Mouse (Mus musculus) layer of hippocampus, adult 2 months (tissue): ENCODE results near the gene Il2rb. TPM values are rescaled to one million over a fixed set of nuclear protein-coding genes. Genes with fewer than 3 reads are reported as not detected.

Experiments used
- DNase-seq, 2 experiments: peaks; one replicate each; pipeline ENCODE4 v3.0.0; 2022; ENCODE audit warnings: low spot score in 2 of 2
- H3K27ac ChIP-seq: fragments of 200-600 bp; 2 replicates; pipeline ENCODE4 v1.8.1; 2022
- H3K4me3 ChIP-seq: fragments of 200-600 bp; 2 replicates; pipeline ENCODE4 v1.8.1; 2022; ENCODE audit warnings: mild to moderate bottlenecking
- CTCF ChIP-seq: fragments of 200-600 bp; conservative IDR thresholded peaks from 2 replicates; pipeline ENCODE4 v1.8.1; 2022; ENCODE audit warnings: antibody characterized with exemption, mild to moderate bottlenecking, moderate library complexity
- total RNA-seq, 2 experiments: library from RNA; stranded (reverse); gene quantifications; 2 replicates each; pipeline ENCODE4 v1.2.3; 2021

Il2rb gene
- total RNA-seq, 2 experiments from 2014 or later = 0.20 TPM; not detected in 1

- no peak overlapping the region for H3K4me3 ChIP-seq
- H3K27ac ChIP-seq = no peak overlapping the region
- no peak for TF ChIP-seq CTCF
- DNase-seq = no peak
These were observed 17.9 kb upstream of the Il2rb start for GRCm38 (mm10) chr15:78513019-78513418.

- H3K4me3 ChIP-seq = no peak overlapping the region
- no peak overlapping the region for H3K27ac ChIP-seq
- TF ChIP-seq CTCF = no peak
- no peak for DNase-seq
These were observed 16.9 kb upstream of the Il2rb start for GRCm38 (mm10) chr15:78511951-78512350.

DNA sequence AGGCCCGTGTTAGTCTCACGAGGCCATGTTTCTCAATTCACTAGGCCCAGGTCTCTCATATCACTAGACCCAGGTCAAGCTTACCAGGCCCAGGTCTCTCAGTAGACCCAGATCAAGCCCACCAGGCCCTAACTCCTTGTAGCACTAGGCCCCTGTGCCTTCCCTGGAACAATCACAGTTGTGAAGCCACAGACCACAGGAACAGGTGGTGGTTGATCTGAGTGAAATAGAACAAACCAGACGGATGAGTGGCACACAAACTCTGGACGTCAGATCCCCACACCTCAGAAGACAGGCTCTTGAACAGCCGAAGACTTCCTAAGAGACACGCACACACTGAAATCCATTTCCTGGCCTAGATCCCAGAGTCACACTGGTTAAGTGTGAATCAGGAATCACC lies 15.7 kb upstream of the Il2rb start:
- no peak for DNase-seq
- TF ChIP-seq CTCF = no peak
- no peak overlapping the region for H3K4me3 ChIP-seq
- H3K27ac ChIP-seq = no peak overlapping the region

DNA sequence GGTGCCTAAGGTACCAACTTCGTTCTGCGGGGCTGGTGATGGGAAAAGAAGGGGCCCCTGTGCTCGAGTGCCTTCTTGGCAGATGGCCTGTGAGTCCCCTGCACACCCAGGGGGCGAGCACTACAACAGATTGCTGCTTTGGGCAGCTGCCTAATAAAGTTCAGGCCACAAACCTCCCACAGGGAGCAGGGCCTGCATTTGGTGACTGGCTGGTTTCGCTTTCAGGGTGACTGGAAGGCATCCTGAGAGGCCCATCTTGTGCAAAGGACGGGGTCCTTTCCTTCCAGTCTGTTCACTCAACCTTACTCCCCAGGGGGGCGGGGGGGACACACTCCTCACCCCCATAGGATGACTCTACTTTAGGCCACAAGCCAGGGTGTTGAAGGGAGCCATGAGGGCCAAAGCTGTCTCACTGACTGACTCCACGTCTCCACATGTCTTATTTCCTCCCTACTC lies 15.1 kb upstream of the Il2rb start:
- H3K27ac ChIP-seq = no peak overlapping the region
- DNase-seq = no peak
- no peak overlapping the region for H3K4me3 ChIP-seq
- TF ChIP-seq CTCF = no peak

GRCm38 (mm10) chr15:78509297-78509899 lies 14.3 kb upstream of the Il2rb start:
- no peak for TF ChIP-seq CTCF
- H3K4me3 ChIP-seq = no peak overlapping the region
- no peak overlapping the region for H3K27ac ChIP-seq
- no peak for DNase-seq

GRCm38 (mm10) chr15:78508443-78508842 lies 13.4 kb upstream of the Il2rb start:
- no peak for DNase-seq

GRCm38 (mm10) chr15:78505541-78505940 lies 10.5 kb upstream of the Il2rb start:
- TF ChIP-seq CTCF = no peak
- no peak for DNase-seq
- no peak overlapping the region for H3K4me3 ChIP-seq

More at GRCm38 (mm10) chr15:78508443-78508842, 13.4 kb upstream of the Il2rb start:
- Histone ChIP-seq H3K27ac (no peak overlapping the region), H3K4me3 (no peak overlapping the region)
- TF ChIP-seq CTCF = no peak

DNA sequence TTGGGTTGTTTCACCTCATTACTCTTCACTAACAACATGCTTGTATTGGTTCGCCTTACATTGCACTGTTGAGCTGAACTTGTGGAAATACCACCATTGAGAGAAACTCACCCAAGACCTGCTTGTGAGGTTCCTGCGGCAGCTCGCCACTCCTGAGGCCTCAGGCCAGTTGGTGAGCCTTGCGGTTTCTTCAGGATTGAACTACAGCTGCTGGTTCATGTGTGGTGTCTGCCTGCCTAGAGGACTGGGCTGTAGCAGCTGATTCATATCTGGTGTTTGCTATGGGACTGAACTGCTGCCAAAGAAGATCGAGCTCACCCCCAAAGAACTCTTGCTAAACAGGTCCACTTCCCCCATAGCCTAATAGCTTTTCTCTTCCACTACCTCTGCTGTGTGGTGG lies 9.7 kb upstream of the Il2rb start:
- H3K27ac ChIP-seq = no peak overlapping the region
- no peak for DNase-seq
- TF ChIP-seq CTCF = no peak
- H3K4me3 ChIP-seq = no peak overlapping the region

More at GRCm38 (mm10) chr15:78505541-78505940, 10.5 kb upstream of the Il2rb start:
- no peak overlapping the region for H3K27ac ChIP-seq

DNA sequence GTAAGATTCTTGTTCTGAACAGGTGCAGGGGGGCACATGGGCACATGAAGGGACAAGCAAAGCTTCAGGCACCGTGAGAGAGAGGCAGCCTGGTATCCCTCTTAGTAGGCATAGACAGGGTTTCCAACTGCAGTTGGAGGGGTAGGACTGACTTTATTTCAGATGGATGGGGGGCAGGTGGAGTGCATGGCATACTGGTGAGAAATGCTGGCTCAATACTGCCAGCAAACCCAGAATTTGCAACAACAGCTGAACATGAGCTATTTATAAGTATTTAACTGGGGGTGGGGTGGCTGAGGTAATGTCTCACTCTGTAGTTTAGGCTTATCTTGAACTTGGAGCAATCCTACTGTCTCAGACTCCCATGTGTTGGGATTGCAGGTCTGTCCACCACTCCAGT lies 8.9 kb upstream of the Il2rb start:
- no peak for DNase-seq
- no peak overlapping the region for H3K27ac ChIP-seq
- H3K4me3 ChIP-seq = no peak overlapping the region
- no peak for TF ChIP-seq CTCF

DNA sequence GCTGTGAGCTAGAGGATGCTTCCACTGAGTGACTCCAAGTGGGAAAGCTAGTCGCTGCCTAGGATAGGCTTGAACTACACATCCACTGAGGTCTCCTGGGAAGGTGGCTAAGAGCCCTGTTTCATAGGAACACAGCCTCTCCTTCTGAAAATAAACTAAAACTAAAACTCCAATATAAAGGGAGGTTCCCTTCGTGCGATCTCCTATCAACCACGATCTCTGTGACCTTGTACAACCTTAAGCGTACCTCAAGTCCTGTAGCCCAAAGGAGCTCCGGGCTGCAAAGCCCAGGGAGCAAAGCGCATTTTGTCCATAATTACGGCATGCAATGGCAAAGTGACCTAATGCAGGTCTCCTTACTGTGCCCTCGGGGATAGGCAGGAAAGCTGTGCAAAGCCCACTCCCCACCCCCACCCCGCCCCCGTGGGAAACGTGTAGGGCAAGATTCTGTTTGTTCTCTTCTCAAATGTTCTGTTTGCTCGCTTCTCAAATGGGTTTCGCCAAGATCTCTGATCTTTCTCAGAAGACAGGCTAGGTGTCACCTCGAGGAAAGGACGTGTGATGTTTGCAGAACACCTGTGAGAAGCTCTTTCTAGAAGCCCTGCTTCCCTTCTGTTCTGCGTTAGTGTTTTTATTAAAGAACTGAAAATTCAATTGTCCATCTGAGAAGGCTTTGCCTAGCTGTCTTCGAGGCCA lies 7.5 kb upstream of the Il2rb start:
- H3K27ac ChIP-seq = no peak overlapping the region
- TF ChIP-seq CTCF = no peak
- DNase-seq = no peak
- no peak overlapping the region for H3K4me3 ChIP-seq

DNA sequence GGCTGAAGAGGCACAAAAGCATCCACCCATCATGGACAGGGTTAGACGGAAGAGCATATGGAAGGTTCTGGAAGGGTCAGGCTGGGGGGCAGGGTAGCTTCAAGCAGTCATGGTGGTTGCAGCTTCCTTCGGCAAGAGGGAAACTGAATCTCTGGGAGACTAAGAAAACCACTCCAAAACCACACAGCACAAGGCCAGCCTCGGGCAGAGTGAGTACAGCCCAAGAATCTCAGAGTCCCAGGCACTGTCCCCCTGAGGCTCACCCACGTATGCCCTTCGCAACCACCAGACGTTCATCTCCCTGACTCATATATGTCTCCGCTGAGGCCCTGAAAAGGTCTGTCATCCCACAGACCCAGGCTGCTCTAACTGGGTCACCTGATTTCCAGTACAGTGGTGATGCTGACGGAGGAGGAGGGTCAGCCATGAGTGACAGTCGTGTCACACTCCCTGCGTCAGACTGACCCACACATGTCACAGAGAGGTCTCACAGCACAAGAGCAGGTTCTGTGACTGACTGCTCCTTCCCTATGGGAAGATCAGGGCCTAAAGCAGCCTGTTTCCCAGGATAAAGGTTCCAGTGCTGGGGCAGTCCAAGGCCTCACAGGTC lies 1.6 kb downstream of the Il2rb start:
- Histone ChIP-seq H3K27ac (no peak overlapping the region), H3K4me3 (no peak overlapping the region)
- DNase-seq = no peak
- TF ChIP-seq CTCF = no peak

DNA sequence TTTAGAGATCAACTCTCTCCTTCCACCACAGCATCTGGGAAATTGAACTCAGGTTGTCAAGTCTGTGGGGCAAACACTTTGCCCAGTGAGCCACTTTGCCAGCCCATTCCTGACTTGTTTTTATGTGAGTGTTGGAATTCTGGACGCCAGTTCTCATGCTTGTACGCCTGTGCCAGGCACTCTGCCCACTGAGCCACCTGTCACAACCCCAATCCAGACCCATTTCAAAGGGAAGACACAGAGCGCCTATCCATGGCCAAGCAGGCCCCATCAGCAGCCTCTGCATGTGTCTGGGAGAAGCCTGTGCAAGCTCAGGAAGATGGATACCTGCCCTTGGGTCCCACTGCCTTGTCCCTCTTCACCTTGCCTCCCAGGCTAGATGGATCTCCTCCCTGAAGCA lies 3.8 kb downstream of the Il2rb start:
- no peak overlapping the region for H3K27ac ChIP-seq
- DNase-seq = no peak
- H3K4me3 ChIP-seq = no peak overlapping the region
- TF ChIP-seq CTCF = no peak

DNA sequence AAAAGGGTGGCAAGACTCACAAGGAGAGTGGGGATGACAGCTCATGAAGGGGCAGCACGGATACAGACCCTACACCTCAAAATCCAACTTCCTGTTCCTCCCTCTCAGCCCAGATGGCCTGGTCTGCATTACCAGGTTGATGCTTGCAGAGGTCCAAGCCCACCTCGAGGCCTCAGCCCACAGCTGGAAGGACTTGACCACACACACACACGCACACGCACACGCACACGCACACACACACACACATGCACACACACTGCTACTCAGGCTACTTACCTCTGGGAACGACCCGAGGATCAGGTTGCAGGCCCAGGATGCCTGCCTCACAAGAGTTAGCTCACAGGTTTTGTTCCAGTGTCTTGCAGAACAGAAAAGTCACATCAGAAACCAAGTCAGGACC lies 5.2 kb downstream of the Il2rb start:
- no peak overlapping the region for H3K4me3 ChIP-seq
- no peak for DNase-seq
- no peak for TF ChIP-seq CTCF
- H3K27ac ChIP-seq = no peak overlapping the region

- Histone ChIP-seq H3K27ac (no peak overlapping the region), H3K4me3 (no peak overlapping the region)
- TF ChIP-seq CTCF = no peak
- no peak for DNase-seq
These were observed 5.8 kb downstream of the Il2rb start for GRCm38 (mm10) chr15:78489248-78489647.
